Mouse (Mus musculus) midbrain, embryonic 14.5 days (tissue): ENCODE measurements at regions not wholly inside any gene's neighbourhood (a gene's known extent, or its start where the extent isn't known, plus 50 kb on each side); places are given as distances from the start of the nearest gene placed in this dataset.

Experiments used
- ATAC-seq: fragments of 200-750 bp; cut with Nextera tagmentation; 2 replicates; pipeline ENCODE4 v1.8.0; 2017; ENCODE audit warnings: moderate number of reproducible peaks, moderate library complexity; ENCODE audit not compliant: low FRiP score, low TSS enrichment
- DNase-seq: peaks from one replicate; pipeline ENCODE4 v3.0.0-alpha.2; 2015
- H3K27ac ChIP-seq: fragments of 300-500 bp; sonication (generic); replicated peaks from 2 replicates; pipeline ENCODE4 v1.5.1; 2014; ENCODE audit warnings: mild to moderate bottlenecking, low read depth, low read length, moderate library complexity
- H3K27me3 ChIP-seq: fragments of 300-500 bp; sonication (generic); 2 replicates; pipeline ENCODE4 v1.6.1; 2014; ENCODE audit warnings: low read length, control low read depth, mixed read lengths; ENCODE audit not compliant: control insufficient read depth, insufficient read depth
- H3K36me3 ChIP-seq: fragments of 300-500 bp; sonication (generic); 2 replicates; pipeline ENCODE4 v1.6.1; 2014; ENCODE audit warnings: low read length, control low read depth; ENCODE audit not compliant: control insufficient read depth, insufficient read depth
- H3K4me1 ChIP-seq: fragments of 300-500 bp; sonication (generic); 2 replicates; pipeline ENCODE4 v1.6.1; 2014; ENCODE audit warnings: mild to moderate bottlenecking, antibody characterized with exemption, low read length, control low read depth; ENCODE audit not compliant: control insufficient read depth, insufficient read depth
- H3K4me2 ChIP-seq: fragments of 300-500 bp; sonication (generic); 2 replicates; pipeline ENCODE4 v1.6.1; 2014; ENCODE audit warnings: mild to moderate bottlenecking, low read length, moderate library complexity
- H3K4me3 ChIP-seq: fragments of 300-500 bp; sonication (generic); replicated peaks from 2 replicates; pipeline ENCODE4 v1.5.1; 2014; ENCODE audit warnings: low read depth, low read length
- H3K9ac ChIP-seq: fragments of 300-500 bp; sonication (generic); replicated peaks from 2 replicates; pipeline ENCODE4 v1.6.1; 2014; ENCODE audit warnings: mild to moderate bottlenecking, low read length, moderate library complexity
- H3K9me3 ChIP-seq: fragments of 300-500 bp; sonication (generic); 2 replicates; pipeline ENCODE4 v1.6.1; 2016; ENCODE audit warnings: low read length, control low read depth, mixed read lengths; ENCODE audit not compliant: control insufficient read depth
- WGBS: fragments of 180-500 bp; shearing (Covaris S2); extraction: QIAGEN DNeasy Blood & Tissue Kit; methylation state at CpG from one replicate; pipeline ENCODE4 v1.1.7; 2014; 5-methylcytosine and 5-hydroxymethylcytosine counted together

GRCm38 (mm10) chr15:56865879-56866278 is 611.5 kb downstream of the Slc22a22 start:
- ATAC-seq, result no peak
- no peak overlapping the region for H3K27ac ChIP-seq
- H3K9ac ChIP-seq, result no peak overlapping the region
- 52% methylated on average over 6 of the region's 6 CpGs for WGBS
- H3K4me2 ChIP-seq, result no peak overlapping the region
- peaks cover 19% of the 10 kb centered on the region for H3K4me1 ChIP-seq
- H3K36me3 ChIP-seq, result no peaks in the 10 kb centered on the region
- DNase-seq, result no peak
- no peaks in the 10 kb centered on the region for H3K27me3 ChIP-seq
- no peak overlapping the region for H3K4me3 ChIP-seq
- H3K9me3 ChIP-seq, result no peaks in the 10 kb centered on the region

GRCm38 (mm10) chr15:56865035-56865804 is 612.2 kb downstream of the Slc22a22 start:
- 8% methylated on average over 4 of the region's 4 CpGs for WGBS

GRCm38 (mm10) chr15:56858627-56859334 is 618.6 kb downstream of the Slc22a22 start:
- H3K27me3 ChIP-seq, result no peaks in the 10 kb centered on the region
- H3K9ac ChIP-seq, result no peak overlapping the region
- H3K4me3 ChIP-seq, result no peak overlapping the region
- no peak overlapping the region for H3K4me2 ChIP-seq
- ATAC-seq, result no peak
- no peaks in the 10 kb centered on the region for H3K9me3 ChIP-seq
- no peak overlapping the region for H3K27ac ChIP-seq
- 0 out of 2 replicates have a peak, but pooled peaks cover 3% of the 10 kb centered on the region for H3K4me1 ChIP-seq
- no peaks in the 10 kb centered on the region for H3K36me3 ChIP-seq
- WGBS, result 33% methylated on average over 4 of the region's 4 CpGs
- DNase-seq, result no peak

More at GRCm38 (mm10) chr15:56865035-56865804, 612.2 kb downstream of the Slc22a22 start:
- peak overlapping the region; percentile 42; the same call in 1 of the 2 replicates for H3K27ac ChIP-seq
- no peaks in the 10 kb centered on the region for H3K36me3 ChIP-seq
- no peaks in the 10 kb centered on the region for H3K27me3 ChIP-seq
- H3K4me2 ChIP-seq, result no peak overlapping the region
- peaks cover 19% of the 10 kb centered on the region for H3K4me1 ChIP-seq
- H3K9ac ChIP-seq, result no peak overlapping the region
- no peak overlapping the region for H3K4me3 ChIP-seq
- ATAC-seq (peak; percentile 20; the same call in 1 of the 2 replicates), DNase-seq (peak; percentile 53)
- H3K9me3 ChIP-seq, result no peaks in the 10 kb centered on the region

GRCm38 (mm10) chr15:56858134-56858533 is 619.3 kb downstream of the Slc22a22 start:
- Histone ChIP-seq H3K4me3 (no peak overlapping the region), H3K4me1 (0 out of 2 replicates have a peak, but pooled peaks cover 3% of the 10 kb centered on the region), H3K9me3 (no peaks in the 10 kb centered on the region), H3K9ac (no peak overlapping the region), H3K27ac (no peak overlapping the region), H3K4me2 (no peak overlapping the region), H3K27me3 (no peaks in the 10 kb centered on the region), H3K36me3 (no peaks in the 10 kb centered on the region)
- 4% methylated on average over 3 of the region's 3 CpGs for WGBS
- ATAC-seq (no peak), DNase-seq (no peak)

- Histone ChIP-seq H3K9ac (no peak overlapping the region), H3K9me3 (no peaks in the 10 kb centered on the region), H3K36me3 (no peaks in the 10 kb centered on the region), H3K4me3 (no peak overlapping the region), H3K27me3 (no peaks in the 10 kb centered on the region), H3K4me1 (0 out of 2 replicates have a peak, but pooled peaks cover 3% of the 10 kb centered on the region), H3K4me2 (no peak overlapping the region), H3K27ac (no peak overlapping the region)
- peak; percentile 86 for DNase-seq
- 9% methylated on average over 2 of the region's 2 CpGs for WGBS
- no peak; the same call in 1 of the 2 replicates for ATAC-seq
Observed at GRCm38 (mm10) chr15:56856057-56856456, 621.4 kb downstream of the Slc22a22 start.

- no peaks in the 10 kb centered on the region for H3K36me3 ChIP-seq
- no peak overlapping the region for H3K4me3 ChIP-seq
- H3K27me3 ChIP-seq, result no peaks in the 10 kb centered on the region
- H3K9ac ChIP-seq, result no peak overlapping the region
- H3K9me3 ChIP-seq, result no peaks in the 10 kb centered on the region
- WGBS, result 50% methylated on average over 5 of the region's 5 CpGs
- no peak overlapping the region for H3K4me2 ChIP-seq
- DNase-seq (no peak), ATAC-seq (no peak)
- H3K27ac ChIP-seq, result no peak overlapping the region
- H3K4me1 ChIP-seq, result no peaks in the 10 kb centered on the region
Observed at GRCm38 (mm10) chr15:56853106-56853505, 624.3 kb downstream of the Slc22a22 start.

GRCm38 (mm10) chr15:56847469-56848128 is 629.8 kb downstream of the Slc22a22 start:
- ATAC-seq (no peak), DNase-seq (no peak)
- Histone ChIP-seq H3K4me3 (no peak overlapping the region), H3K36me3 (no peaks in the 10 kb centered on the region), H3K9ac (no peak overlapping the region), H3K9me3 (no peaks in the 10 kb centered on the region), H3K4me1 (no peaks in the 10 kb centered on the region), H3K4me2 (no peak overlapping the region), H3K27me3 (no peaks in the 10 kb centered on the region), H3K27ac (no peak overlapping the region)
- 60% methylated on average over 6 of the region's 6 CpGs for WGBS

GRCm38 (mm10) chr15:56844574-56844973 is 632.9 kb downstream of the Slc22a22 start:
- no peak overlapping the region for H3K27ac ChIP-seq
- H3K4me2 ChIP-seq, result no peak overlapping the region
- H3K27me3 ChIP-seq, result no peaks in the 10 kb centered on the region
- H3K4me1 ChIP-seq, result no peaks in the 10 kb centered on the region
- H3K4me3 ChIP-seq, result no peak overlapping the region
- WGBS, result 62% methylated on average over 1 of the region's 1 CpGs
- no peaks in the 10 kb centered on the region for H3K36me3 ChIP-seq
- H3K9me3 ChIP-seq, result no peaks in the 10 kb centered on the region
- ATAC-seq (no peak), DNase-seq (no peak)
- no peak overlapping the region for H3K9ac ChIP-seq
